Mouse (Mus musculus) ES-E14 (cell line): ENCODE results near the gene Fntb. TPM values are rescaled to one million over a fixed set of nuclear protein-coding genes. Genes with fewer than 3 reads are reported as not detected.

Source experiments
- DNase-seq: peaks from one replicate; pipeline ENCODE4 v3.0.0-alpha.2; 2013; ENCODE audit warnings: low read depth, low spot score
- H3K27ac ChIP-seq: 2 replicates; pipeline ENCODE4 v1.5.1; 2012; ENCODE audit warnings: low read depth, mild to moderate bottlenecking, low read length, moderate library complexity, mixed read lengths; ENCODE audit not compliant: poor library complexity, insufficient read depth, severe bottlenecking
- H3K36me3 ChIP-seq: 2 replicates; pipeline ENCODE4 v1.6.1; 2012; ENCODE audit warnings: mild to moderate bottlenecking, low read length, moderate library complexity, mixed read lengths; ENCODE audit not compliant: control insufficient read depth, poor library complexity, insufficient read depth, severe bottlenecking
- H3K4me1 ChIP-seq, 2 experiments: fragments of 150-350 bp in 1 of 2; sonication (generic) in 1 of 2; 2 replicates each; pipeline ENCODE4 v1.6.1; 2012; ENCODE audit warnings: low read length in 2 of 2, mild to moderate bottlenecking in 1 of 2, mixed read lengths in 1 of 2; ENCODE audit not compliant: control insufficient read depth in 2 of 2, insufficient read depth in 2 of 2, poor library complexity in 1 of 2
- H3K4me3 ChIP-seq, 2 experiments: fragments of 150-350 bp in 1 of 2; sonication (generic) in 1 of 2; 2 replicates each; pipeline ENCODE4 v1.5.1; 2012; ENCODE audit warnings: low read length in 2 of 2, low read depth in 1 of 2, mild to moderate bottlenecking in 1 of 2, mixed read lengths in 1 of 2; ENCODE audit not compliant: insufficient read depth in 1 of 2, poor library complexity in 1 of 2, severe bottlenecking in 1 of 2
- H3K9ac ChIP-seq: 2 replicates; pipeline ENCODE4 v1.6.1; 2012; ENCODE audit warnings: low read depth, mild to moderate bottlenecking, low read length, mixed read lengths; ENCODE audit not compliant: poor library complexity, insufficient read depth, severe bottlenecking
- H3K9me3 ChIP-seq: fragments of 150-350 bp; sonication (generic); 2 replicates; pipeline ENCODE4 v1.6.1; 2012; ENCODE audit warnings: low read depth, mild to moderate bottlenecking, low read length; ENCODE audit not compliant: control insufficient read depth, insufficient read depth
- CHD2 ChIP-seq: IDR thresholded peaks from 2 replicates; pipeline ENCODE4 v1.6.1; 2014; ENCODE audit warnings: mild to moderate bottlenecking, low read depth, low read length, inconsistent platforms
- HCFC1 ChIP-seq: IDR thresholded peaks from 2 replicates; pipeline ENCODE4 v1.6.1; 2012; ENCODE audit warnings: low read length, inconsistent platforms, borderline replicate concordance; ENCODE audit not compliant: insufficient read depth
- MAFK ChIP-seq: IDR thresholded peaks from 2 replicates; pipeline ENCODE4 v1.6.1; 2014; ENCODE audit warnings: mild to moderate bottlenecking, low read depth, low read length, inconsistent platforms; ENCODE audit not compliant: insufficient read depth
- ZC3H11A ChIP-seq: IDR thresholded peaks from 2 replicates; pipeline ENCODE4 v1.6.1; 2012; ENCODE audit warnings: low read depth, mild to moderate bottlenecking, inconsistent platforms, low read length, borderline replicate concordance
- ZNF384 ChIP-seq: IDR thresholded peaks from 2 replicates; pipeline ENCODE4 v1.6.1; 2012; ENCODE audit warnings: low read depth, low read length, inconsistent platforms
- in situ Hi-C, 2 experiments: fragments of 600-800 bp; cut with MboI; formaldehyde crosslinking; loops; one replicate each; pipeline ENCODE4 v1.15.1; 2025; ENCODE audit warnings: low sequenced_read_pairs in 2 of 2, inconsistent platforms in 1 of 2; ENCODE audit not compliant: unreplicated experiment in 2 of 2
- total RNA-seq: library from RNA; depleted of rRNA; stranded (reverse); fragments of 300-350 nt; gene quantifications from 2 replicates; pipeline ENCODE4 v1.2.3, GENCODE M21; 2012

Fntb gene
- total RNA-seq, 1 experiment = 24.0 TPM

DNA sequence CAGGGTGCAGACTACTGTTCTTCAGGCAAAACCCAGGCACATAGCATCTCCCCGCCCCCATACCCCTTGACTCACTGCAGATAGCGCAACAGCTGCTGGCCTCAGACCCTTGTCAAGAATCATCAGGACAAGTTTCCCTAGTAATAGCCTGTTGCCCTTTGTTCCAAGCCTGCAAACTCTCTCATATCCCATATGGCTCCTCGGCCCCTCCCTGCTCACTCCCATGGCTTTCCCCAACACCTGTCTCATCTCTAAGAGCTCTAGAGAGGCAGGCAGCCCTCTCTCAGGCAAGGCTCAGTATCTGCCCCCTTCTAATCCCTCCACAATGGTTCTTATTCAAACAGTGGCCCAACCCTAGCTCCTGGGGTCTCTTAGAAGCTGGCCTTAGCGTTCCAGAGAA lies 55.2 kb downstream of the Fntb start:
- Histone ChIP-seq H3K4me1 (peaks cover 3 to 21% of the 10 kb centered on the region in 2 experiments; a peak in 2 of 4 replicates), H3K4me3 (no peak overlapping the region)

DNA sequence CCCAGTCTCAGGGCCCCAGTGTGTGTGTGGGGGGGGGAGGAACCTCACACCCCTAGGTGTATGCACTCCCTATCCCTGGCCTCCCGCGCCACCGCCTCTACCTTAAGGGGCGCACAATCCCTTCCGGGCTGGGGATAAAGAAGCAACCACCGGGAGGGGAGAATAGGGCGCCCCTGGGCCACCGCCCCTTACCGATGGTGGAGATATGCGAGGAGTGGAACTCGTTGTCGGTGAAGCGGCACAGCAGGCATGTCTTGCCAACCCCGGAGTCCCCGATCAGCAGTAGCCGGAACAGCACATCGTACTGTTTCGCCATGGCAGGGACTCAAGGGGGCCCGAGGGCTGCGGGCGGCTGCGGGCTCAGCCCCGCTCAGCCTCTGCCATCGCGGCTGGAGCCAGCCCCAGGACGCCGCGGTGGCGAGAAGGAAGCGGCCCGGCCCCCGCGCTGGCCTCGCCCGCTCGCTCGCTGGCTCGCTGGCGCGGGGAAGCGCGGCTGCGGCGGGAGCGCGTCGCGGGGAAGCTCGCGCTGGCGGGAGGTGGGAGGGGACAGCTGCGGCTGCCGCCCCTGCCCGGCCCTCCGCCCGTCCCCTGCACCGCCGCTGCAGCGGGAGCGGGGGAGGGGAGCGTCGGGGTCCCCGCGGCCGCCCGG lies 56.7 kb downstream of the Fntb start:
- no peak for DNase-seq
- no peak overlapping the region for H3K27ac ChIP-seq
- peak overlapping the region; percentile 66 to 92 for H3K4me3 ChIP-seq
- H3K9ac ChIP-seq = peak overlapping the region; percentile 80
- H3K36me3 ChIP-seq = no peaks in the 10 kb centered on the region
- no peaks in the 10 kb centered on the region for H3K9me3 ChIP-seq
- in situ Hi-C loops = no loop called here
- TF ChIP-seq ZNF384 (no peak), ZC3H11A (no peak), MAFK (no peak), CHD2 (no peak), HCFC1 (no peak)
- H3K4me1 ChIP-seq = peaks cover 3 to 17% of the 10 kb centered on the region in 2 experiments; a peak in 2 of 4 replicates

More for the DNA sequence above, 55.2 kb downstream of the Fntb start:
- Histone ChIP-seq H3K9ac (no peak overlapping the region), H3K9me3 (no peaks in the 10 kb centered on the region), H3K36me3 (no peaks in the 10 kb centered on the region), H3K27ac (no peak overlapping the region)
- TF ChIP-seq ZC3H11A (no peak), ZNF384 (no peak), MAFK (no peak), CHD2 (no peak), HCFC1 (no peak)
- no peak for DNase-seq
- in situ Hi-C loops = no loop called here

DNA sequence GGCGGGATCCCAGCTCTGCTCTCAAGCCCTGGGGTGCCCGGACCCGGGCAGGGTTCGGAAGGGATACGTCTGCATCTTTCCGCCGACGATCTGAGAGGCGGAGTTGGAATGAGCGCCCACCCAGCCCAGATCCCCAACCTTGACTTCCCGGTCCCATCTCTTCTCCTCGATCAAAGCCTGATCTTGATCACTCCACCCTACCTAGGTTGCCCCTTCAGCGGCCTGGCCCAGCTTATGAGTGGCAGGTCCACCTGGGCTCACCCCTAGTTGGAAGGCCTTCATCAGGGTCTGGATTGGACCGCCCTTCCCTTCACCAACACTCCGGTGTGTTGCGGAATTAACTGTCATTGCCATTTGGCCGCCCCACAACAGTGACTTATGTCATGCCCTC lies 57.3 kb downstream of the Fntb start, which contains the start of gene Rab15:
Gene Rab15 (minus strand): TSS at position 258 of the 391 bp plus-strand sequence.
- Histone ChIP-seq H3K4me3 (peak within 1 kb of the TSS; percentile 66 to 92), H3K27ac (no peak within 1 kb of the TSS), H3K4me1 (peaks cover 3 to 17% of the 10 kb centered on the region in 2 experiments; a peak in 2 of 4 replicates), H3K36me3 (no peaks in the 10 kb centered on the region), H3K9me3 (no peaks in the 10 kb centered on the region), H3K9ac (peak within 1 kb of the TSS; percentile 80)
- DNase-seq = no peak
- no peak for TF ChIP-seq ZC3H11A
- TF ChIP-seq HCFC1 = no peak
- no peak for TF ChIP-seq ZNF384
- no peak for TF ChIP-seq MAFK
- no peak for TF ChIP-seq CHD2
- in situ Hi-C loops = no loop called here

DNA sequence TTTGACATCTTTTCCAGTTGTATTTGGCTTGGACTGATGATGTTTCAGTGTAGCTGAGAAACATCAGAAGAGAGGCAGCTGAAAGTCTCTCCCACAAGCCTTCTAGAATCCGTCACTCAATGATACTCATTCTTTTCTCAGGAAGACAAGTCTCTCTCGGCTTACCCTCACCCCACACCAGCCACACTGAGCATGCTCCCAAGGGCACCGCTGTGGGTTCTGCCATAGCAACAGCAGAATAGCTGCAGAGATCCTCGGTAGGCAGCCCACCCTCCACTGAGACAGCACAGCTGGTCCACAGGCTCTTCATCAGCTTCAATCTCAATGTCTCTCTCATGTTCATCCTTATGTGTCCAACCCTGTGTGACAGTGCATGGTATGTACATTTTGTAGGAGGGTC lies 59.9 kb downstream of the Fntb start:
- TF ChIP-seq MAFK = no peak
- no peak for TF ChIP-seq ZNF384
- no peak for TF ChIP-seq HCFC1
- TF ChIP-seq CHD2 = no peak
- TF ChIP-seq ZC3H11A = no peak
- no peak for DNase-seq
- in situ Hi-C loops = no loop called here
- H3K4me3 ChIP-seq = no peak overlapping the region
- H3K36me3 ChIP-seq = no peaks in the 10 kb centered on the region
- no peak overlapping the region for H3K27ac ChIP-seq
- H3K9ac ChIP-seq = no peak overlapping the region
- H3K9me3 ChIP-seq = no peaks in the 10 kb centered on the region
- H3K4me1 ChIP-seq = peaks cover 0 to 11% of the 10 kb centered on the region in 2 experiments; a peak in 1 of 4 replicates

DNA sequence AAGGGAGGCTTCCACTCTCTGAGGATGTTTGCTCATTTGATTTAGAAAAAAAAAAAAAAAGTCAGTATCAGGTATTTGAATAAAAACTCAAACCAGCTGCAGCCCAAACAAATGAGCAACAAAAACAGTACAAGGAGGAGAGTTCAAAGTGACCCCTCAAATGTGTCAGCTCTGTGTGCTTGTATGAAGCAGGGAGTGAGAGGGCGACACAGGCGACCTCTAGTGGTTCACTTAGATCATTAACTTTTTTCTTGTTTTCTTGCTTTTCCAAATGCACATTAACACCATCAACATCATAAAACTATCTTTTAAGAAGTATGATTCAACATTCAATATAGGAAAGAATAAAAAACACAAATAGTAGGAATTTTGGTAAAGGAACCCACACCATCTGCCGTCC lies 67.3 kb downstream of the Fntb start:
- in situ Hi-C loops = no loop called here
- Histone ChIP-seq H3K9me3 (no peaks in the 10 kb centered on the region), H3K4me1 (peaks cover 0 to 2% of the 10 kb centered on the region in 2 experiments; a peak in 1 of 4 replicates), H3K36me3 (no peaks in the 10 kb centered on the region), H3K9ac (no peak overlapping the region), H3K27ac (no peak overlapping the region), H3K4me3 (no peak overlapping the region)
- no peak for TF ChIP-seq CHD2
- TF ChIP-seq ZC3H11A = peak; percentile 46; the same call in 1 of the 2 replicates
- no peak for DNase-seq
